Mouse (Mus musculus): Measurements from ENCODE around the gene Sugt1. TPM values are rescaled to one million over a fixed set of nuclear protein-coding genes. Genes with fewer than 3 reads are reported as not detected.

Gene Sugt1
- total RNA-seq, 2 experiments from 2014 or later, result 96.5 to 97.2 TPM

GRCm38 (mm10) chr14:79661005-79661917, 73.8 kb downstream of the Sugt1 start:
- no peak overlapping the region for H3K27ac ChIP-seq
- peak; percentile 92 for TF ChIP-seq CTCF (IDR thresholded peaks at IDR 0.05)
- H3K4me3 ChIP-seq, result peak overlapping the region; percentile 60
- intact Hi-C loops (cut with DNase I), result no loop called here
- DNase-seq, result peak; percentile 77

- no peak for DNase-seq
- Histone ChIP-seq H3K27ac (no peak within 1 kb of the TSS), H3K4me3 (peak within 1 kb of the TSS; percentile 60)
- intact Hi-C loops (cut with DNase I), result no loop called here
- TF ChIP-seq CTCF (IDR thresholded peaks at IDR 0.05), result no peak
Measured at GRCm38 (mm10) chr14:79662001-79662400, 74.5 kb downstream of the Sugt1 start, which contains the start of gene Cnmd. TSS of gene Cnmd (minus strand) at chr14:79662170.

GRCm38 (mm10) chr14:79671008-79671407, 83.5 kb downstream of the Sugt1 start:
- H3K4me3 ChIP-seq, result no peak overlapping the region
- TF ChIP-seq CTCF (IDR thresholded peaks at IDR 0.05), result no peak
- H3K27ac ChIP-seq, result no peak overlapping the region
- intact Hi-C loops (cut with DNase I), result no loop called here
- DNase-seq, result no peak

- Histone ChIP-seq H3K27ac (no peak overlapping the region), H3K4me3 (no peak overlapping the region)
- DNase-seq, result no peak
- no peak for TF ChIP-seq CTCF (IDR thresholded peaks at IDR 0.05)
- intact Hi-C loops (cut with DNase I), result no loop called here
Measured at GRCm38 (mm10) chr14:79672567-79672966, 85.1 kb downstream of the Sugt1 start.

GRCm38 (mm10) chr14:79673083-79674013, 85.9 kb downstream of the Sugt1 start:
- Histone ChIP-seq H3K4me3 (no peak overlapping the region), H3K27ac (no peak overlapping the region)
- TF ChIP-seq CTCF (IDR thresholded peaks at IDR 0.05), result no peak
- intact Hi-C loops (cut with DNase I), result no loop called here
- no peak for DNase-seq

- no peak for TF ChIP-seq CTCF (IDR thresholded peaks at IDR 0.05)
- intact Hi-C loops (cut with DNase I), result no loop called here
- H3K27ac ChIP-seq, result peak overlapping the region; percentile 32; the same call in 1 of the 2 replicates
- H3K4me3 ChIP-seq, result peak overlapping the region; percentile 29
- no peak for DNase-seq
Measured at GRCm38 (mm10) chr14:79677108-79677753, 89.7 kb downstream of the Sugt1 start.

GRCm38 (mm10) chr14:79677891-79678687, 90.6 kb downstream of the Sugt1 start:
- DNase-seq, result no peak
- H3K4me3 ChIP-seq, result peak overlapping the region; percentile 29
- TF ChIP-seq CTCF (IDR thresholded peaks at IDR 0.05), result no peak
- H3K27ac ChIP-seq, result peak overlapping the region; percentile 32; the same call in 1 of the 2 replicates
- intact Hi-C loops (cut with DNase I), result no loop called here

GRCm38 (mm10) chr14:79680652-79681051, 93.2 kb downstream of the Sugt1 start:
- intact Hi-C loops (cut with DNase I), result no loop called here
- no peak overlapping the region for H3K27ac ChIP-seq
- H3K4me3 ChIP-seq, result no peak overlapping the region
- TF ChIP-seq CTCF (IDR thresholded peaks at IDR 0.05), result no peak
- DNase-seq, result no peak

Small RNA genes within 50 kb of the gene (microRNA-seq; reads per million reads assigned to microRNA genes)
- gene Gm27857, result not detected

Other genes starting within 250 kb of the Sugt1 start
- 10 to 100 TPM; 22.3 to 22.9 TPM for gene Naa16, start 196.9 kb upstream of the Sugt1 start, total RNA-seq (2021)
- 1 to 10 TPM; 8.9 to 9.5 TPM for gene Mtrf1, start 189.9 kb upstream of the Sugt1 start, total RNA-seq (2021)
- 1 to 10 TPM; 5.4 to 7.2 TPM for gene Kbtbd7, start 161.2 kb upstream of the Sugt1 start, total RNA-seq (2021)
- under 1 TPM in 1 of 2 experiments, not detected in 1; 0.20 TPM for gene Kbtbd6, start 135.9 kb upstream of the Sugt1 start, total RNA-seq (2021)
- 1 to 10 TPM; 4.6 to 6.0 TPM for gene Elf1, start 106.5 kb upstream of the Sugt1 start, total RNA-seq (2021)
- 10 to 100 TPM; 19.3 to 25.7 TPM for gene Wbp4, start 106.2 kb upstream of the Sugt1 start, total RNA-seq (2021)
- under 1 TPM in 1 of 2 experiments, not detected in 1; 0.73 TPM for gene Cnmd, start 74.5 kb downstream of the Sugt1 start, total RNA-seq (2021)
- not detected for gene Pcdh8, start 183.6 kb downstream of the Sugt1 start, total RNA-seq (2021)

Data from gastrocnemius, adult 2 months (tissue).